Mouse (Mus musculus) inflammation-experienced regulatory T-cells, adult 6 months (primary cell): ENCODE results near the gene Ssb. TPM values are rescaled to one million over a fixed set of nuclear protein-coding genes. Genes with fewer than 3 reads are reported as not detected.
A peak's percentile ranks its signal among the peaks of the same experiment; 100 is the strongest.

ENCODE experiments used
- ATAC-seq: one replicate; pipeline ENCODE4 v1.8.0; 2017
- polyA plus RNA-seq, 3 experiments: library from polyadenylated mRNA; unstranded; fragments of 100-300 nt; shearing (Covaris generic); gene quantifications; one replicate each; pipeline ENCODE4 v1.2.1; 2017

Gene Ssb
- 100 to 1,000 TPM; 304 to 401 (median 325) TPM for polyA plus RNA-seq

DNA sequence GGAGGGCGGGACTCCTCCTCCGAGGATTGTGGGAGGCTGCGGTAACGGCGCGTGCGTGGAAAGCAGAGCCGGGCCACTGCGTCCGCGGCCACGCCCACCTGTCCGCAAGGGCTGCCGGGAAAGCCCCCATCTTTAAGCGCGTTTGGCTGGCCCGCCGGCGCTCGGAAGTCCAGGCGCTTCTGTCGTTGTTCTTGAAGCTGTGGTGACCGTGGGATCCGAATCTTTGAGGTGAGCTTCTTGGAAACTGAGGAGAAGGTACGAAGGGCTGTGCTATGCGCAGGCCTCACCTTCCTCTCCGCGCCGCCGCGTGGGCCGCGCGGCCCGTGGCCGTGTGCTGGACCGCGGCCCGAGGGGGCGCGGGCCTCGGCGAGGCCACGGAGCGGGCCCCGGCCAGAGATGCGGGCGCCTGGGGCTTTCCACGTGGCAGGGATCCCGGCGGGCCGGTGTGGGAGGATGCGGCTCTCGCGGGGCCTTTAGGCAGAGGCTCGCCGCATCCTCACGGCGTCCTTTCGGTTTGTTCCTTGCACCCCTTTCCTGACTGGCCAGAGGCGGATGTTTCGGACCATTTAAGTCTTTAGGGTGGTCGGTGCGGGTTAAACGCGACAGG, at the start of gene Ssb:
Ssb (plus strand) TSS at position 78 of the 607 bp plus-strand sequence.
- peak; percentile 82 for ATAC-seq

DNA sequence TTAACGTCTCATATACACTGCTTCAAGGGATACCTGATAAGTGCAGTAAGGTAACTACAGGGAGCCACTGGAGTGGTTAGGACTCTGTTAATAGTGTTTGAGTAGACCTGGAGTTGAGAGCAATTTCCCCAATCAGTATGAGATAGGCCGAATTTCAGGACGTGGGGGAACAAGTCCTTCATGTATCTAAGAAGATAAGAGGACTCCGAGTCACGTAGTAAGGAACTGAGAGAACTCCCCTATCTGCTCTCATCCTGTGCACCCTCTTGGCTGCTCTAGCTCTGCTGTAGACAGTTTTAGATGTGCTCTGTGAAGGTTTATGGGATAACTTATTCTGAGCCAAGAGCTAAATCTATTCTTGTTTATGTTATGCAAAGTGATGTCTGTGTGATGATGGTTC, 44.8 kb upstream of the Ssb start:
- ATAC-seq = no peak

DNA sequence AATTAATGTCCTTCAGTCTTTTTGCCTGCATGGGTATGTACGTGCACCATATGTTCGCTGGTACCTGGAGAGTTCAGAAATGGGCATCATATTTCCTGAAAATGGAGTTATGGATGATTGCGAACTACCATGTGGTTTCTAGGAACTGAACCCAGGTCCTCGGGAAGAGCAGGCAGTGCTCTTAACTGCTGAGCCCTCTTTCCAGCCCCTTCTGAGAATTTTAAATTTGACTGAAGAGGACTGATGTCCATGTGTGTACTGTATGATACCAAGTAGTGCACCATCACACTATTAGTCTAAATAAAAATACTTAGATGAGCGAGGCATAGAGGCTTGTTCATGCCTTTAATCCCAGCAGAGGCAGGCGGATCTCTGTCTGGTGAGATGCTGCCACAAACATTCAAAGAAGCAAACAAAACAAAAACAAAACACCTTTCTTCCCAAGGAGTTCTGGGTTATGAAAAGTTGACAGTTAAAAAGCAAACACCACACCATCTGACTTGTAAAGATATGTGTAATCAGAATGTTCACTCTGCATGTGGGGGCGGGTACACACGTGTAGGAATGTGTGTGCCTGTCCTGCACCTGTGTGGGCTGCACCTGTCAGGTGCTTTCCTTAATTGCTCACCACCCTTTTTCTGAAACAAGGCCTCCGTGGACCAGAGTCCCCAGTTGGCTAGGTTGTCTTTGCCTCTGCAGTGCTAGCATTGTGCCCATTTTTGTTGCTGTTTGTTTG, 42.8 kb upstream of the Ssb start:
- no peak for ATAC-seq

DNA sequence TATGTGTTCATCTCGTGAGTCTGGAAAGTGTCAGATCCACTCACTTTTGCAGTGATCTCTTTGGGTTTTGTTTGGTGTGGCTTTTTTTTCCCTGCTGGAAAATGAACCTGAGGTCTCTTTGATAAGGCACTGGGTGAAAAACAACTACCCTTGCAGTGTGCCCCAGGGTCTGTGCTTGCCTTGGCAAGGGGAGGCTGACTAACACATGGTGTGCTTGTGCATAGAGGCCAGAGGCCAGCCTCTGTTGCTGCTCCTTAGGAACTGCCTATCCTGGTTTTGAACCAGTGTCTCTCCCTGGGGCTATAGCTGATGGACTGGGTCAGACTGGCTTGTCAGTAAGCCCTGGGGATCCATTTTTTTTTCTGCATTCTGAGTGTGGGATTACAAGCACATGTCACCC, 41.2 kb upstream of the Ssb start:
- ATAC-seq = no peak

DNA sequence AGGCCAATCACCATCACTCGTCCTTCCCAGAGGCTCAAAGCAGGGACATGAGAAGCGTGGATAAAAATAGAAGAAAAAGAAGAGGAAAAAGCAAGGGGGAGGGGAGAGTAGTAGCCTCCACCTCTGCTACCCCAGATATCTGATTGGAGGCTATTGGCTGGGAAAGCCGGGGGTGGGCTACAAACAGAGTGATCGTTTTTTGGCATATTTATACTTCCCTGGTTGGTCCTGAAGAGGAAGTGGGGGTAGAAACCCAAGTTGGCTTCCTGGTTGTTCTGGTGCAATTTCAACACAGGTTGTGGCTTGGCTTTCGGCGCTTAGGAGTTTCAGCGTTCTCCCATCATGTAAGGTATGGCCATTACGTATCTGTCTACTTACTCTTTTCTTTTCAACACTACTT, 39.7 kb upstream of the Ssb start, which contains the start of gene Klhl23:
Klhl23 (plus strand) TSS at position 234 of the 400 bp plus-strand sequence.
- no peak for ATAC-seq

DNA sequence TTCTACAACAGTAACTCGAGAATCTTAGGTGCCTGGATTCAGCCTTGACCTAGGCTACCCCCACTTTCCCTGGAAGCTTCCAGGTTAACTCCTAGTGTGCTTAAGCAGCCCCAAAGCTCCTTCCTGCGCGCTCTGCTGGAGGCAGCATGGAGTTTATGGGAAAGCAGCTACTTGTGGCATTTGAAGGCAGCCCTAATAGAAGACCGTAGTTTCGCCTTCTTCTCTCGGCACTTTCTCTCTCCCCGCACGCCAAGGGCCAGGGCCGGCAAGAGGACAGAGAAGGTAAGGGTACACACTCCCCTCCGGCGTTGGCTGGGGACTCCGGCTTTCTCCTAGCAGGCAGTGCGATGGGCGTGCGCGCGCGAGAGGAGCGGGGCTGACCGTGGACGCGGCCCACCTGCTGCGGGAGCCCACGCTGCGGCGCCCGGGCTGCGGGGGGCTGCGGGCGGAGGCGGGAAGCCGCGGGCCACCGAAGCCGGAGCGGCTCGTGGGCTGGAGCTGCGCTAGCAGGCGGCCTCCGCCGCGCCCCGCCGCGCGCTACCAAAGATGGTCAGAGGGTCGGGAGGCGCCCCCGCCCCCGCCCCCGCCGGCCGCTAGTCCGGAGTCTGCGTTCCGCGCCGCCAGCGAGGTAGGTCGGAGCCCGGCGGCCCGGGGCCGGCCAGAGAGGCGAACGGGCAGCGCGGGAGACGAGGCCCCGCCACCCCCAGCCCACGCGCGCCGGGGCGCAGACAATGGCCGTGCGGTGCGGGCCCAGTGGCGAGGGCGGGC, 38.8 kb upstream of the Ssb start:
- no peak for ATAC-seq

DNA sequence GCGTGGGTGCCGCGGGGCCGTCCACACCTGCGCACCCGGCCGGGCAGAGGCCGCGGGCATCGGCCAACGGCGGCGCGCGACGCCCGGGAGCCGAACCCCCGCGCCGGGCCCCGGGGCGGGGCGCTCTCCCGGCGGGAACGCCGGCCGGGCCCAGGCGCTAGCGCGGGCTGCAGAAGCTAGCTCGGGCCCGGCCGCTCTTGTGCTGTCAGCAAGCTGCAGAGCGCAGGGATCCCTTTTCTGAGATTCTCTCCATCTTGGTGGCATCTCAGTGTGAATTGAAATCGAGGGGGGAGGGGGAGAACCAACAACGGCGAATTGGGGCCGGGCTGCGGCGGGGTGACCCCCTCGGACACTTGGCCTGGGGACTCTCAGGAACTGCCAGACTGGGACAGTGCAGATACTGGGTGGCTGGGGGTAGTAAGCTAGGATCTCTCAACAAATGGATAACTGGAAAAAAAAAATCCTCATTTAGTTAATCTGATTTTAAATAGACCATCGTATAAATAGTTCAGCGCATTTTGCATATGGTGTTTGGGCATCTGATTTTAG, 38.2 kb upstream of the Ssb start:
- ATAC-seq = no peak

DNA sequence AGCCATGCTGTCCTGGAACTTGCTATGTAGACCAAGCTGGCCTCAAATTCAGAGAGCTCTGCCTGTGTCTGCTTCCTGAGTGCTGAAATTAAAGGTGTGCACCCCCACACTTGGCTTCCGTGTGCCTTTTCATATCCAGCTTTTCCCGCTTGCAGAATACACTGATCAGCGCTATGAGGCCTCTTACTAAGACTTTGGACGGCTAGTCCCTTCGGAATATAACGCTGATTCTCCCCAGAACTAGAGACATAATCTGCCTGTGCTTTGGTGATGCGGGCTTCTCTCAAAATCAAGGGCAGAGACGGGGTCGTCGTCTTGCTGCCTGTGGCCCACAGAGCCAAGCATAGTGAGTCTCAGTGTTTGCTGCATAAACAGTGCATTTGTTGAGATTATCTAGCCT, 35.5 kb upstream of the Ssb start:
- no peak for ATAC-seq

DNA sequence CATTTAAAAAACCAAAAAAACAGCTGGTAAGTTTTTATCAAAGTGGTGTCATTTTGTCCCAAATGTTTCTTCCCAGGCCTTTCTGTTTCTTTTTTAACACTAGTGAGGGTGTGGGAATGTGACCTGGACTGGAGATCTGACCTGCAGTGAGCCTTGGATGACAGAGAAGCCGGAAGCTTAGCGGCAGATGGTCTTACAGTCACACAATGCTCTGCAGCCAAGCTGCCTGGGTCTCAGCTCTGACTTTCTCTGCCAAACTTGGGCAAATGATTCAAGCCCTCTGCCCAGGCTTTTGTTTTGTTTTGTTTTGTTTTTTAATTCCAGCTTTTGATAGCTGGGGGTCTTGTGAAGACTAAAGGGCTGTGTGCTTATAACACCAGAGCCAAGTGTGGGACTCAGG, 35.0 kb upstream of the Ssb start:
- ATAC-seq = no peak

DNA sequence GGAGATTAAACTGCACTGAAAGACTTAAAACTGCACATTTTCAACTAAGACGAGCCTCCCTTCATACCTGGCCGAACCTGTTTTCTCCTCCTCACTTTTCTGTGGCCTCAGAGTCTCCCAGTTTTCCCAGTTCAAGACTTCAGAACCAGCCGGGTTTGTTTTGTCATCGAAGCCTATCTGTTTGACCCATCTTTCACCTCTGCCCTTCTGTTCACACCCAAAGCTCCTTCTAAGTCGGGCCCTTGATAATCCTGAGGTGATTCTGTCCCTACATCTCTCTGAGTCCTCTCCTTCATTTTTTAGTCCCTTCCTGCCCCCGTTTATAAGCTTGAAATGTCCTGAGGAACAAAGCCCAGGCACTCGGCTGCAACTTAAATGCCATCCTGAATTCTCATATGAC, 33.3 kb upstream of the Ssb start:
- ATAC-seq = no peak

DNA sequence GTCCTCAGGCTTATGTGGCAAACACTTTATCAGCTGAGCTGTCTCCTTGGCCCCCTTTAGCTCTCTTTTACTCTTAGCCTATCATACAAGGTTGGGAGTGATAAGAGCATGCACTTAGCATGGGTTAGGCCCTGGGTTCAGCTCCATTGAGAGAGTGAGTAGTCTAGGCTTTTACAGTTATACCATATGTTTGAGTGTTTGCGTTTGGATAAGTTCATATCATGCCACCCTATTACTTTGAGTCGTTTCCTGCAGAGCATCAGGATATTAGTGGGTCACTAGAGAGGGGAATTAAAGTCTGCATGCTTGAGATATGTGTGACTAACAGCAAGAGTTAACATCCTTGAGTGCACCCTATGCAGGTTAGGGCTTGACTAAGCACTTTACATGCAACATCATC, 31.7 kb upstream of the Ssb start:
- ATAC-seq = no peak

DNA sequence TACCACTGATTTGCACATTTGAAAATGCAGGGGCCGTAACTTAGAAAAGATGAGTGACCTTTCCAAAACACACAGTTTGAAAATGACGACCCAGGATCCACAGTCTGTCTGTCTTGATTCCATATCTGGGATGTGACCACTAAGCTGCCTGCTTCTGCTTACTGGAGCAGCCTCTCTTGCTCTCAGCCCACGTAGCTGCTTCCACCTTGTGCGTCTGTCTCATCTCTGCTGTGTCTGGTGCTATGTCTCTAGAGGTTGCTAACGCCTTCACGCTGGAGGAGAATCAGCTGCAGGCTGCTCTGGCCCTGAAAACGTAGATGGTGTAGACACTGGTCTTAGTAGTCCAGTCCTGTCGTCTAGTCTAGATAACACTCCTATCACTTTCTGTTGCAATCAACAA, 31.2 kb upstream of the Ssb start:
- ATAC-seq = no peak

DNA sequence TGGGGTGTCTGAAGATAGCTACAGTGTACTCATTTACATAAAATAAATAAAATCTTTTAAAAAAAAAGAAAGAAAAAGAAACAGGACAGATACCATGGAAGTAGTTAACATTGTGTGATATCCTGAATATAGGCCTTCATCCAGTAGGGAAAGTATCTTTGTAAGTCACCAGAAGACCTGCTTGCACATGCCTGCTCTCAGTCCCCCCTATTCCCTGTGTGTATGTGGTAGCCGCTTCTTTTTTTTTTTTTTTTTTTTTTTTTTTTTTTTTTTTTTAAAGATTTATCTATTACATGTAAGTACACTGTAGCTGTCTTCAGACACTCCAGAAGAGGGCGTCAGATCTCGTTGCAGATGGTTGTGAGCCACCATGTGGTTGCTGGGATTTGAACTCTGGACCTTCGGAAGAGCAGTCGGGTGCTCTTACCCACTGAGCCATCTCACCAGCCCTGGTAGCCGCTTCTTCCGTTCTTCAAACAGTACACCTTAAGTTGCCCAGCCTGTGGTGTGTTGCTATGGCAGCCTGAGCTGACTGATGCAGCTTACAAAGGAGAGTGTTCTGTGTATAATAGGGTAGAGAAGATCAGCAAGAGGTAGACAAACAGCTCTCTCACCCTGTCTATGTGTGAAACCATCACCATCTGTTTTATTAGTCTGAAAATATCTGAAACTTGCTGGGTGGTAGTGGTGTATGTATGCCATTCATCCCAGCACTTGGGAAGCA, 24.0 kb upstream of the Ssb start:
- ATAC-seq = no peak

DNA sequence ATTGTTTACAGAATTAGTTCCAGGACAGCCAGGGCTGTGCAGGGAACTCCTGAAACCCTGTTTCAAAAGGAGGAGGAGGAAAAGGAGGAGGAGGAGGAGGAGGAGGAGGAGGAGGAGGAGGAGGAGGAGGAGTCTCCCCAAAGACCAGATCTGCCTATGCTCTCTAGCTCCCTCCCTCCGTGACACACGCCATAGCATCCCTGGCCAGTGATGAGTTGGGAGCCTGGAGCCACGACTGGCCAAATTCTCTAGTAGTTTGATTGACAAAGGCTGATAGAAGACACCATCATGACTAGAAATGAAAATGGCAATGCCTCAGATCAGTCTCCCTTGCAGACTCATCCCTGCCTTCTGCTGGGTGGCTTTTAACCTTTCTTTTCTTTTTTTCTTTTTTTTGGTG, 23.4 kb upstream of the Ssb start:
- ATAC-seq = no peak

DNA sequence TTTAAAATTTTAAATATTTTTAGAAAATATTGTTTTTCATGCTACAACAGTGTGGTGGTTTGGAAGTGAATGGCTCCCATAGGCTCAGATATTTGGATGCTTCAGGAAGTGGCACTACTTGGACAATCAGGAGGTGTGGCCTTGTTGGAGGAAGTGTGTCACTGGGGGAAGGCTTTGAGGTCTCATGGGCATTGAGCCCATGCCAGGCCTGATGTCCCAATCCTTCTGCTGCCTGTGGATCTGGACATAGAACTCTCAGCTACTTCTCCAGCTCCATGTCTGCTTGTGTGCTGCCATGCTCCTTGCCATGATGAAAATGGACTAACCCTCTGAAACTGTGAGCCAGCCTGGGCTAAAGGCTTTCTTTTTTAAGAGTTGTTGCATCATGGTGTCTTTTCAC, 22.7 kb upstream of the Ssb start:
- no peak for ATAC-seq

DNA sequence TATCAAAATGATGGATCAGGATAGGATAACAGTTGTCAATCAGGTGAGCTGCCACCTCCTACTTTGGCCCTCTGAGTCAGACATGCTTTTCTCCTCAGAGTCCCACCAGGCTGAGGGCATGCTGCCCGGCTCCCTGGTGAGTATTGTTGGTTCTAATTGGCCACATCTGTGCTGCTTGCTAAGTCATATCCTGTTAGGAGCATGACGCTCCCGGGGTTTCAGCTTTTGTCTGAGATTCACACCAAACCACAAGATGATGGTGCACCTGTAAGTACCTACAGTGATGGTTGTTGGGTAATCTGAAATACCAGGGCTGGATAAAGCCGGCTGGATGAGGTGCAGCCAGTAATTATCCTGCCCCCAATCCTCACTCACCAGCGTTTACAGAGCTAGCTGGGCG, 21.1 kb upstream of the Ssb start:
- ATAC-seq = no peak

DNA sequence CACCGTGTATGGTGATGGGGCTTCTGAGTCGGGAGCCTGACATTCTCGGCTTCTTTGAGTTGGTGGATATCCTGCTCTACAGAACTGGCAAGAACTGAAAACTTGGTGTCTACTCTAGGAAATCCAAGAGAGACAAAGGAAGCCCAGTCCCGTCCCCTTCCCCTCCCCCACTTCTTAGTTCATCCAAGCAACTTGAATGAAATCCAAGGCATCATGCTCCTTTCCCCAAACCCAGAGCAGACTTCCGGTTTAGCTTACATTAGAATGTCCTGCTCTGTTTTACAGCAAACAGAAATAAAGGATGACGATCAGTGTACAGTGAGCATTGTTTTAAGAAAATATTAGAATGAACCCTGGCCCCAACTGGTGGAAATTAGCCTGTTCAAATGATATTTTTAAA, 12.1 kb upstream of the Ssb start:
- no peak for ATAC-seq

DNA sequence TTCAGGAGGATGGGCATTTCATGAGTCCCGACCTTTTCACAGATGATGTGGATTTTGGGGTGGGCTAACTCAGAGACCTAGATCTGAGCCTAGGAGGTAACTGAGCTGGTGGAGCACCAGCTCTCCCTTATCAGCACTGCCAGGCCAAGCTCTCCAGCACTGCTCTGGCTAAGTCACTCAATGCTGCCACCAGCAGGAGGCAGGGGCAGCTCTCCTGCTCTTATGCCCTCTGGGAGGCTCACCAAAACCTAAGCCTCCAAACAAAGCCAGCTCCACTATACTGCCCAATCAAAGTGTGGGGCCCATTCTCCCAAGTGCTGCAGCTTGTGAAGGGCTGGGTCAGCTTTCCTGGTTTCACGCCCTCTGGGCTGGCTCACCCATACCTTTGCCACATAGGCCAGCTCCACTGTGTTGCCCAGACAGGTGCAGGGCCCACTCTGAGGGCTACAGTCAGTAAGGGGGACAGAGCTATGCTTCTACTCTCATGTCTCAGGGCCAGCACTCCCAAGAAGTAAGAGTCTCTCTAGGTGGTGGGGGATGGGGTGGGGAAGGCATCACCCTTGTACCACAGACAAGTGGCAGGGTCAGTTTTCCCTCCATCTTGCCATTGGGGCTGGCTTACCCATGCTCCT, 9.8 kb upstream of the Ssb start:
- no peak for ATAC-seq

DNA sequence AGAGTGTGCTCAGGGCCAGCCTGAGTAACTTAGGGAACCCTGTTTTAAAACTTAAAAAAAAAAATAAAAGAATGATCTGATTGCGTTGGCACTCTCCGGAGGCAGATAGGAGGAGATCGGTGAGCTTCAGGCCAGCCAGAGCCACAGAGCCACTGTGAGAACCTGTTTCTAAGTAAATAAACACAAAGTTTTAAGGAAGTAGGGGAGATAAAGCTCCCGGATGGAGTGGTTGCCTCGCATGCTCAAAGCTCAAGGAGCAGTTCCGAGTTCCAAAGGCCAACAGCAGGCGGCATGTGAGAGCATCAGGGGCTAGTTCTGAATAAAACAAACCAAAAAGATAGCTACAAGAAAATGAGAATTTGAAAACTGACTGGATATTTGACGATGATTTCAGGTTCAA, 5.0 kb upstream of the Ssb start:
- no peak for ATAC-seq

DNA sequence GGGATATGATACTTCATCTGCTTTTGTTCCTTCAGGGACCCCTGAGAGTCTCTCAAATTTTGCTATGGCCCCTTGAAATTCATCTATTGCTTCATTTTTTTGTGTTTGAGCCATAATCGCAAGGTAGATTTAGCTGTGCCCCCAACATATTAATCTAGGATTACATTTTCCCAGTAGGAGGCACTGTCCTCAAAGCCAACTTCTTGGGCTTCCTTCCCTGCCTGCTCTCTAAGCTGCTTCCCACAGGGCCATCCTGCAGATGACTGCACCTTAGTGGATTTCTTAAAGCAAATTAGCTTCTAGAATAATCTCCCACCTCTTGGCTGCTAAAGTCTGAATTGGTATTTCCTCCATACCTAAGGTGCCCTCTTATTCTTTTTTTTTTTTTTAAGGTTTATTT, 3.5 kb upstream of the Ssb start:
- no peak for ATAC-seq

DNA sequence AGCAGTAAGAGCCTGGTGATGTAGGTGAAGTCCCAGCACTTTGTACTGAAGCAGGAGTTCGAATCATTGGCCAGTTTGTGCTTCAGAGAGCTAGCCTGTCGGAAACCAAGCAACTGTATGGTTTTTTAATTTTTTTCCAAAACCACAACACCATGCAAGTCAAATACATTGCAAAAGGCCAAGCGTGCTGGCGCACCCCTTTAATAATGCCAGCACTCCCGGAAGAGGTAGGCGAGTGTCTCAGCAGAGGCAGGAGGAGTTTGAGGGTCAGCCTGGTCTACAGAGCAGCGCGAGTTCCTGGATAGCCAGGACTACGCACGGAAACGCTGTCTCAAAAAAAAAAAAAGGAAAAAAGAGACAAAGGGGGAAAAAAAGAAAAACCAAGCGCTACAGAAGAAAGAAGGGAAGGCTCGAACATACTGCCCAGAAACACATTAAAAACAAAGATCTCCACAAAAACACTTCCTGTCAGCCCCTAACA, 350 bp upstream of the Ssb start:
- peak; percentile 57 for ATAC-seq

DNA sequence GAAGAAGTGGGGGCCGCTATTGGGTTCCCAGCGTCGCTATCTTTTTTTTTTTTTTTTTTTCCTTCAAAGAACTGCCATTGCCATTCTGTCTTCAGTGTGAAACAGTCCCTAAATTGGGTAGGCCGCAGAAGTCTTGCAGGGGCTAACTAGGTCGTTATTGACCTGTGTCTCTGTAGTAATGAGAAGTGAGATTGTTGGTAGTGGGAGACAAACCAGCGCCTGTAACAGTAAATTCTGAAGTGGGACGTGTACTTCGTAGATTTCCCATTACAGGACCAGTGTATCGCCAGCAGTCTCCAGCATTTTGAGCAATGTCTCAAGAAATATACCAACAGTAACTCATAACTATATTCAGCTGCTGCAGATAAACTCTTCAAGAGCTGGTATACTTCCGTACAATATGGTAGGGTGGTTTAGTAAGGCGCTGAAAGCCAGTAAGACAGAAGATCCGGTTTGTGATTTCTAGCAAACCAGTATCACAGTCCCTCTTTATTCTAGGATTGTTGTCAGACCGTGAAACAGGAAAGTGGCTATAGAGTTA, 825 bp downstream of the Ssb start:
- peak; percentile 19 for ATAC-seq
